In genomic region chr9:34555699-34556098, GRCm38 (mm10) we compare ENCODE assay signal across 20 mouse cellular contexts.
DNase-seq lines count a peak whose midpoint lies in the region; ATAC-seq and TF ChIP-seq lines count a peak whose summit lies in the region.
"Had no signal": no experiment of that assay in that cellular context is flagged by ENCODE, and none has a peak within 500 bp of the region (broad histone marks: within the 10 kb centered on the region; RNA-seq: fewer than 3 reads in every experiment).

No protein-coding gene starts in this region.

- H3K4me3 ChIP-seq in embryonic facial prominence, embryonic 12.5 days, result no peak overlapping the region
- no peak overlapping the region for H3K4me3 ChIP-seq in embryonic facial prominence, embryonic 10.5 days
- H3K4me3 ChIP-seq in neural tube, embryonic 11.5 days (ENCODE audit: low read depth, low read length), result no peak overlapping the region
- no peak overlapping the region for H3K4me3 ChIP-seq in neural tube, embryonic 12.5 days
- no peak overlapping the region for H3K4me3 ChIP-seq in intestine, embryonic 15.5 days (replicated peaks)
- H3K4me3 ChIP-seq in left cerebral cortex, adult 2 months, result no peak overlapping the region
- H3K4me3 ChIP-seq: embryonic facial prominence, embryonic 15.5 days; heart, embryonic 10.5 days had no signal

- DNase-seq in embryonic facial prominence, embryonic 10.5 days (ENCODE audit: low spot score), result no peak
- peak; percentile 37 for DNase-seq in neural tube, embryonic 11.5 days (ENCODE audit: low spot score)
- DNase-seq in neural tube, embryonic 10.5 days (ENCODE audit: extremely low spot score, low spot score), result no peak
- no peak for DNase-seq in liver
- DNase-seq in left cerebral cortex, adult 2 months (ENCODE audit: extremely low spot score in 1 of 2, low spot score in 2 of 2), result no peak
- DNase-seq: adrenal gland, adult 8-10 months; cerebellum, adult 11 months; cerebellum, postnatal 14 days; kidney, adult 9 months; left cerebral cortex, postnatal 4 days; liver, postnatal 0 days; lung, postnatal 14 days; thymus, postnatal 14 days had no signal

- no peaks in the 10 kb centered on the region for H3K36me3 ChIP-seq in embryonic facial prominence, embryonic 12.5 days
- H3K36me3 ChIP-seq in embryonic facial prominence, embryonic 10.5 days (replicated peaks), result no peaks in the 10 kb centered on the region
- no peaks in the 10 kb centered on the region for H3K36me3 ChIP-seq in neural tube, embryonic 11.5 days (ENCODE audit: control insufficient read depth, insufficient read depth, low read length)
- no peaks in the 10 kb centered on the region for H3K36me3 ChIP-seq in neural tube, embryonic 12.5 days
- H3K36me3 ChIP-seq in intestine, embryonic 15.5 days, result no peaks in the 10 kb centered on the region
- H3K36me3 ChIP-seq: embryonic facial prominence, embryonic 15.5 days; heart, embryonic 10.5 days had no signal

- no peak overlapping the region for H3K9ac ChIP-seq in embryonic facial prominence, embryonic 12.5 days
- H3K9ac ChIP-seq in neural tube, embryonic 11.5 days (ENCODE audit: low read length), result no peak overlapping the region
- H3K9ac ChIP-seq in neural tube, embryonic 12.5 days, result no peak overlapping the region
- H3K9ac ChIP-seq in intestine, embryonic 15.5 days, result no peak overlapping the region
- H3K9ac ChIP-seq: embryonic facial prominence, embryonic 15.5 days; liver, postnatal 0 days had no signal

- no peak for TF ChIP-seq CTCF in left cerebral cortex, adult 2 months (IDR thresholded peaks at IDR 0.05)

- H3K9me3 ChIP-seq in embryonic facial prominence, embryonic 12.5 days, result no peaks in the 10 kb centered on the region
- no peaks in the 10 kb centered on the region for H3K9me3 ChIP-seq in embryonic facial prominence, embryonic 10.5 days
- H3K9me3 ChIP-seq in neural tube, embryonic 11.5 days (ENCODE audit: control insufficient read depth, low read length), result no peaks in the 10 kb centered on the region
- H3K9me3 ChIP-seq in neural tube, embryonic 12.5 days, result no peaks in the 10 kb centered on the region
- H3K9me3 ChIP-seq in intestine, embryonic 15.5 days, result no peaks in the 10 kb centered on the region
- H3K9me3 ChIP-seq: embryonic facial prominence, embryonic 15.5 days; heart, embryonic 10.5 days had no signal

- intact Hi-C loops in left cerebral cortex, adult 2 months (cut with DNase I), result no loop called here

- no peaks in the 10 kb centered on the region for H3K27me3 ChIP-seq in embryonic facial prominence, embryonic 12.5 days
- 0 out of 2 replicates have a peak, but pooled peaks cover 6% of the 10 kb centered on the region for H3K27me3 ChIP-seq in embryonic facial prominence, embryonic 10.5 days (replicated peaks; ENCODE audit: low read depth, poor library complexity, severe bottlenecking)
- no peaks in the 10 kb centered on the region for H3K27me3 ChIP-seq in neural tube, embryonic 11.5 days (ENCODE audit: control insufficient read depth, insufficient read depth, low read length)
- H3K27me3 ChIP-seq in neural tube, embryonic 12.5 days (replicated peaks), result no peaks in the 10 kb centered on the region
- no peaks in the 10 kb centered on the region for H3K27me3 ChIP-seq in intestine, embryonic 15.5 days (replicated peaks)
- H3K27me3 ChIP-seq: embryonic facial prominence, embryonic 15.5 days; Patski had no signal

- no peak overlapping the region for H3K4me2 ChIP-seq in embryonic facial prominence, embryonic 12.5 days (replicated peaks)
- no peak overlapping the region for H3K4me2 ChIP-seq in neural tube, embryonic 11.5 days (ENCODE audit: low read depth)
- H3K4me2 ChIP-seq in neural tube, embryonic 12.5 days (replicated peaks), result no peak overlapping the region
- H3K4me2 ChIP-seq in intestine, embryonic 15.5 days (replicated peaks), result no peak overlapping the region
- H3K4me2 ChIP-seq: embryonic facial prominence, embryonic 15.5 days had no signal

- H3K4me1 ChIP-seq in embryonic facial prominence, embryonic 12.5 days, result peaks cover 12% of the 10 kb centered on the region; the same call in 1 of the 2 replicates
- peaks cover 19% of the 10 kb centered on the region for H3K4me1 ChIP-seq in embryonic facial prominence, embryonic 10.5 days
- peaks cover 16% of the 10 kb centered on the region for H3K4me1 ChIP-seq in neural tube, embryonic 11.5 days (ENCODE audit: control insufficient read depth, insufficient read depth, low read length)
- H3K4me1 ChIP-seq in neural tube, embryonic 12.5 days, result peaks cover 35% of the 10 kb centered on the region
- no peaks in the 10 kb centered on the region for H3K4me1 ChIP-seq in intestine, embryonic 15.5 days (replicated peaks)
- H3K4me1 ChIP-seq: heart, embryonic 10.5 days had no signal

- ATAC-seq in embryonic facial prominence, embryonic 12.5 days (ENCODE audit: insufficient number of reproducible peaks, insufficient read depth, low FRiP score, low TSS enrichment), result no peak
- no peak for ATAC-seq in neural tube, embryonic 11.5 days (ENCODE audit: insufficient read depth, low FRiP score, low TSS enrichment)
- peak; percentile 17; the same call in 1 of the 2 replicates for ATAC-seq in neural tube, embryonic 12.5 days (ENCODE audit: low FRiP score, low read depth)
- ATAC-seq in intestine, embryonic 15.5 days, result no peak
- ATAC-seq: forebrain, embryonic 16.5 days; liver, postnatal 0 days; Patski had no signal

- H3K27ac ChIP-seq in embryonic facial prominence, embryonic 12.5 days, result 0 out of 2 replicates have a peak overlapping the region, but pooled peaks have one; percentile 14
- no peak overlapping the region for H3K27ac ChIP-seq in embryonic facial prominence, embryonic 10.5 days (replicated peaks)
- no peak overlapping the region for H3K27ac ChIP-seq in neural tube, embryonic 11.5 days (ENCODE audit: low read depth, low read length)
- H3K27ac ChIP-seq in neural tube, embryonic 12.5 days, result no peak overlapping the region
- no peak overlapping the region for H3K27ac ChIP-seq in intestine, embryonic 15.5 days
- H3K27ac ChIP-seq in left cerebral cortex, adult 2 months, result no peak overlapping the region
- H3K27ac ChIP-seq: embryonic facial prominence, embryonic 15.5 days; heart, embryonic 10.5 days had no signal

- 28% methylated on average over 2 of the region's 2 CpGs for WGBS in embryonic facial prominence, embryonic 12.5 days
- WGBS in embryonic facial prominence, embryonic 10.5 days, result 34% methylated on average over 2 of the region's 2 CpGs
- WGBS in neural tube, embryonic 11.5 days, result 29% methylated on average over 2 of the region's 2 CpGs
- 17% methylated on average over 2 of the region's 2 CpGs for WGBS in neural tube, embryonic 12.5 days
- 40% methylated on average over 2 of the region's 2 CpGs for WGBS in intestine, embryonic 15.5 days
